Mouse (Mus musculus) midbrain, embryonic 14.5 days (tissue): ENCODE measurements around the gene Rpp14. TPM values are rescaled to one million over a fixed set of nuclear protein-coding genes. Genes with fewer than 3 reads are reported as not detected.
"Not testable (repeated sequence)": the region's sequence is repeated elsewhere in the genome, so short reads cannot be mapped to it uniquely, and the experiment has no call there.

Experiments
- ATAC-seq: fragments of 200-750 bp; cut with Nextera tagmentation; 2 replicates; pipeline ENCODE4 v1.8.0; 2017; ENCODE audit warnings: moderate number of reproducible peaks, moderate library complexity; ENCODE audit not compliant: low FRiP score, low TSS enrichment
- DNase-seq: peaks from one replicate; pipeline ENCODE4 v3.0.0-alpha.2; 2015
- H3K27ac ChIP-seq: fragments of 300-500 bp; sonication (generic); replicated peaks from 2 replicates; pipeline ENCODE4 v1.5.1; 2014; ENCODE audit warnings: mild to moderate bottlenecking, low read depth, low read length, moderate library complexity
- H3K27me3 ChIP-seq: fragments of 300-500 bp; sonication (generic); 2 replicates; pipeline ENCODE4 v1.6.1; 2014; ENCODE audit warnings: low read length, control low read depth, mixed read lengths; ENCODE audit not compliant: control insufficient read depth, insufficient read depth
- H3K36me3 ChIP-seq: fragments of 300-500 bp; sonication (generic); 2 replicates; pipeline ENCODE4 v1.6.1; 2014; ENCODE audit warnings: low read length, control low read depth; ENCODE audit not compliant: control insufficient read depth, insufficient read depth
- H3K4me1 ChIP-seq: fragments of 300-500 bp; sonication (generic); 2 replicates; pipeline ENCODE4 v1.6.1; 2014; ENCODE audit warnings: mild to moderate bottlenecking, antibody characterized with exemption, low read length, control low read depth; ENCODE audit not compliant: control insufficient read depth, insufficient read depth
- H3K4me2 ChIP-seq: fragments of 300-500 bp; sonication (generic); 2 replicates; pipeline ENCODE4 v1.6.1; 2014; ENCODE audit warnings: mild to moderate bottlenecking, low read length, moderate library complexity
- H3K4me3 ChIP-seq: fragments of 300-500 bp; sonication (generic); replicated peaks from 2 replicates; pipeline ENCODE4 v1.5.1; 2014; ENCODE audit warnings: low read depth, low read length
- H3K9ac ChIP-seq: fragments of 300-500 bp; sonication (generic); replicated peaks from 2 replicates; pipeline ENCODE4 v1.6.1; 2014; ENCODE audit warnings: mild to moderate bottlenecking, low read length, moderate library complexity
- H3K9me3 ChIP-seq: fragments of 300-500 bp; sonication (generic); 2 replicates; pipeline ENCODE4 v1.6.1; 2016; ENCODE audit warnings: low read length, control low read depth, mixed read lengths; ENCODE audit not compliant: control insufficient read depth
- WGBS: fragments of 180-500 bp; shearing (Covaris S2); extraction: QIAGEN DNeasy Blood & Tissue Kit; methylation state at CpG from one replicate; pipeline ENCODE4 v1.1.7; 2014; 5-methylcytosine and 5-hydroxymethylcytosine counted together
- polyA plus RNA-seq: library from polyadenylated mRNA; unstranded; fragments of >200 nt; fragmentation: Nextera tagmentation; extraction: Ambion mirVana; gene quantifications from 2 replicates; pipeline ENCODE4 v1.2.1, GENCODE M21; 2014

Gene Rpp14
- polyA plus RNA-seq, 1 experiment from 2014 or later, result 59.6 TPM

DNA sequence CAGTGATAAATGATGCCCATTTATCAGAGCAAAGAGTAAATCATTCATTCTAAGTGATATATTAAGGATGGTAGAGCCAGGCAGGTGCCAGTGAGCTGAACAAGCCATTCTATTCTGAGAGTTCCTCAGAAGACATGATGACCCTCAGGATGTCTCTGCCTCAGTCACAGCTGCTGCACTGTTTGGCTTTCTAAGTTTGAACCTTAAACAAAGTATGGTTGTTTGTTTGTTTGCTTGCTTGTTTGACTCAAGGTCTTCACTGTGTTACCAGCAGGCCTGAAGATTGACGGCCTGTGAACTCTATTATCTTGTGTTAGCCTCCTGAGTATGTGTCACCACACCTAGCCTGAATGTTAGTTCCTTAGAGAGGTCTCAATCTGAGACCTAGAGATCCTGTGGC, 34.6 kb downstream of the Rpp14 start:
- ATAC-seq, result no peak
- Histone ChIP-seq H3K36me3 (0 out of 2 replicates have a peak, but pooled peaks cover 3% of the 10 kb centered on the region), H3K4me2 (no peak overlapping the region), H3K4me3 (no peak overlapping the region), H3K27ac (no peak overlapping the region), H3K9ac (no peak overlapping the region), H3K9me3 (no peaks in the 10 kb centered on the region), H3K27me3 (no peaks in the 10 kb centered on the region), H3K4me1 (no peaks in the 10 kb centered on the region)
- DNase-seq, result no peak
- 93% methylated on average over 1 of the region's 1 CpGs for WGBS

DNA sequence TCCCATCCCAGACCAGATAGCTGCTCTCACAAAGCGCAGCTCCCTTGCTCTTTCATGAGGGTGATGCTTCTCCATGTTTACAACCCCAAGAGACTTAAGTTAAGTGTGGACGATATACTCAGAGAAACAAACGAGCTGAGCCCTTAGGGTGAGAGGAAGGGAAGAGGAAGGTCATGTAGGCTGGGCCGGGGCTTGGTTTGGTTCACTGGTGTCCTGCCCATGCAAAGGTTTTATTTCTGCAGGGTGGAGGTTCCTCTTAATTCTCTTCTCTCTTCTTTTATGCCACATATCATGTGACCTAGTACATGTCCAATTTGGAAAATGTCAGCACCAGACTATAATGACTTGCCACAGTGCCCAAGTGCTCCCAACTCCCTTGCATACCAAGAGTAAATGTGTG, 35.6 kb downstream of the Rpp14 start:
- DNase-seq, result no peak
- no peak overlapping the region for H3K4me3 ChIP-seq
- H3K4me2 ChIP-seq, result no peak overlapping the region
- peaks cover 9% of the 10 kb centered on the region; the same call in 1 of the 2 replicates for H3K36me3 ChIP-seq
- H3K27me3 ChIP-seq, result no peaks in the 10 kb centered on the region
- no peaks in the 10 kb centered on the region for H3K9me3 ChIP-seq
- no peak overlapping the region for H3K27ac ChIP-seq
- H3K9ac ChIP-seq, result no peak overlapping the region
- 86% methylated on average over 4 of the region's 4 CpGs for WGBS
- H3K4me1 ChIP-seq, result no peaks in the 10 kb centered on the region
- ATAC-seq, result no peak

DNA sequence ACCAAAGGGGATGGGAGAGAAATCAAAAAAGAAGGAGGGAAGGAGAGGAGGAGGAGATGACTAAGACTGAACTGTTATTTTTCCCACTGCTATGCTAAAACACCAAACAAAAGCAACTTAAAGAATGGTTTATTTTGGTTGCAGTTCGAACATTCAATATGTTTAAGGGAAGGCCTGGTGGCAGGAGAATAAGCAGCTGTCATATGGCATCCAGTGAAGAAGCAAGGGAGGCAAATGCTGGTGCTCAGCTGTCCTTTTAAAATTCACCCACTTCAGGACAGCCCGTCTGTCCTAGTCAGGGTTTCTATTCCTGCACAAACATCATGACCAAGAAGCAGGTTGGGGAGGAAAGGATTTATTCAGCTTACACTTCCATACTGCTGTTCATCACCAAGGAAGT, 37.2 kb downstream of the Rpp14 start:
- ATAC-seq (no peak), DNase-seq (no peak)
- WGBS, result 86% methylated on average over 2 of the region's 2 CpGs
- Histone ChIP-seq H3K27ac (no peak overlapping the region), H3K4me2 (no peak overlapping the region), H3K27me3 (no peaks in the 10 kb centered on the region), H3K4me3 (no peak overlapping the region), H3K9me3 (no peaks in the 10 kb centered on the region), H3K4me1 (no peaks in the 10 kb centered on the region), H3K36me3 (peaks cover 22% of the 10 kb centered on the region), H3K9ac (no peak overlapping the region)

GRCm38 (mm10) chr14:8119454-8119853, 39.3 kb downstream of the Rpp14 start:
- WGBS, result 86% methylated on average over 5 of the region's 5 CpGs
- H3K27me3 ChIP-seq, result no peaks in the 10 kb centered on the region
- no peak overlapping the region for H3K4me3 ChIP-seq

DNA sequence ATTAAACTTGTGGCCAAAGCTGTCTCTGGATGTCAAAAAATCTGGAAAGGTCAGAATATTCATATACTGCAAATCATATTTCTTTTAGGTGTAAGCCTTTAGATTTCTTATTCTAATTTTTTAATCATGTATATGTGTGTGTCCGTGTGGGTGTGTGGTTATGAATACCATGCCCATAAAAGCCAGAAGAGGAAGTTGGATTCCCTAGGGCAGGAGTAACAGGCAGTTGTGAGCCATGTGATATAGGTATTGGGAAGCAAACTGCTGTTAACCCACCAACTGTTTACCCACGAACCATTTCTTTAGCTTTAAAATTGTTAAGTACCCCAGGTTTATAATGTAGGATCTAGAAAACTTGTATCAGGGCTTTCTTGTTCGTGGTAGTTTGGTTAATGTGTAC, 39.7 kb downstream of the Rpp14 start:
- ATAC-seq (no peak), DNase-seq (no peak)
- H3K4me2 ChIP-seq, result no peak overlapping the region
- no peaks in the 10 kb centered on the region for H3K9me3 ChIP-seq
- H3K4me3 ChIP-seq, result no peak overlapping the region
- peaks cover 36% of the 10 kb centered on the region for H3K36me3 ChIP-seq
- H3K9ac ChIP-seq, result no peak overlapping the region
- no peaks in the 10 kb centered on the region for H3K4me1 ChIP-seq
- WGBS, result 84% methylated on average over 3 of the region's 3 CpGs
- H3K27me3 ChIP-seq, result no peaks in the 10 kb centered on the region
- H3K27ac ChIP-seq, result no peak overlapping the region

More at GRCm38 (mm10) chr14:8119454-8119853, 39.3 kb downstream of the Rpp14 start:
- no peak overlapping the region for H3K9ac ChIP-seq
- H3K36me3 ChIP-seq, result peaks cover 33% of the 10 kb centered on the region
- H3K27ac ChIP-seq, result no peak overlapping the region
- no peaks in the 10 kb centered on the region for H3K4me1 ChIP-seq
- no peak overlapping the region for H3K4me2 ChIP-seq
- H3K9me3 ChIP-seq, result no peaks in the 10 kb centered on the region
- ATAC-seq, result no peak
- no peak for DNase-seq

DNA sequence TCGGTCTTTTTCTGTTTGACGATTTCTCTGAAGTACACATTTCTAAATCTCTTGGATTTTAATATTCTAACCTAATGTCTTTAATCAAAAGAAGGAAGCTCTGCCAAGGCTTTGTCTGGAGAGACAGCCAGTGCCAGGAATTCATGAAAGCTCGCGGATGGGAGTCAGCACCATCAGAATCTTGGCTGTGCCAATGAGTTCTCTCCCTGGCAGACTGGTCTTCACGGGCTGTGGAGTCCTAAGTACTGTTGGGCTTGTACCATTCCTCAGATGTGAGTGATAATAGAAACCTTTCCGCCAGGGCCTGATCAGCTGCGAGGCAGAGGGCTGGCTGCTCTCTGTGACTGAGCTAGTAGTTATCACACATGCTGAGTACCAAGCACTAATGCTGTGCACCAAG, 43.0 kb downstream of the Rpp14 start:
- Histone ChIP-seq H3K4me1 (no peaks in the 10 kb centered on the region), H3K36me3 (peaks cover 47% of the 10 kb centered on the region), H3K4me2 (no peak overlapping the region), H3K9me3 (no peaks in the 10 kb centered on the region), H3K9ac (no peak overlapping the region), H3K4me3 (no peak overlapping the region), H3K27ac (no peak overlapping the region), H3K27me3 (no peaks in the 10 kb centered on the region)
- WGBS, result 90% methylated on average over 7 of the region's 7 CpGs
- ATAC-seq (no peak), DNase-seq (no peak)

- ATAC-seq, result not testable (repeated sequence)
- peaks cover 47% of the 10 kb centered on the region for H3K36me3 ChIP-seq
- WGBS, result 90% methylated on average over 10 of the region's 10 CpGs
These were observed 43.4 kb downstream of the Rpp14 start for GRCm38 (mm10) chr14:8123611-8124010.

DNA sequence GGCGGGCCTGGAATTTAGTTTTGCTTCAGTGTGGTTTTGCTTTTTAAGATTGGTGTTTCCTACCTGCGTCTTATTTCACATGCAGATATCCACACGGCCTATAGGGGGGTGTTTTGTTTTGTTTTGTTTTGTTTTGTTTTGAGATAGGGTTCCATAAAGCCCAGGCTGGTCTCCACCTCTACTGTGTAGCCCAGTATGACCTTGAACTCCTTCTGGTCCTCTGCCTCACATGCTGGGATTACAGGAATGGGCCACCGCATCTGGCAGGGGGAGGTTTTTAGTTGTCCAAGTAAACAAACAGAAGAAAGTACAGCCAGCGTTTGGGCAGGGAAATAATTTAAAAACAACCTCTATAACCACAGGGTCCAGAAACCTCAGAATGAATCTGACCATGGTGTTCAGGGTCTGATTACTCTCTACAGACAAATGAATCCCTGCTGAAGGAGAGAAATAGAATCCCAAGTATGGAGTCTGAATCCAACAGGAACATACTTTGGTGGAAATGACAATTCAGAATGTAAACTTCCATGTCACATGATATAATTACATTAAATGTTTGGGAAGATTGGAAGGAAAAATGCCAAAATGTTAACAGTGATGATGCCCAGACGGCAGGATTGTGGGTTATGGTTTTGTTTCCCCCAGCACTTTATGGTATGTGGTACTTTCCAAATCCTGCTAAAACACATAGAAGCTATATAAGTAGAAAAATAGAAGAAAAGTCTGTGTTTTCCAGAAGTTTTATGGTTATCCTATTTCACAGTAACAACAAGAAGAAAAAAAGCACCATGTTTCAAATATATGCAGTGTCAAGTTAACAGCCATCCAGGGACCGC, 44.1 kb downstream of the Rpp14 start:
- Histone ChIP-seq H3K9ac (no peak overlapping the region), H3K4me2 (no peak overlapping the region), H3K36me3 (peaks cover 47% of the 10 kb centered on the region), H3K4me1 (no peaks in the 10 kb centered on the region), H3K9me3 (no peaks in the 10 kb centered on the region), H3K27me3 (no peaks in the 10 kb centered on the region), H3K4me3 (no peak overlapping the region), H3K27ac (no peak overlapping the region)
- 91% methylated on average over 7 of the region's 7 CpGs for WGBS
- no peak for ATAC-seq
- no peak for DNase-seq

More at GRCm38 (mm10) chr14:8123611-8124010, 43.4 kb downstream of the Rpp14 start:
- H3K9me3 ChIP-seq, H3K4me1 ChIP-seq, H3K27ac ChIP-seq, DNase-seq, H3K9ac ChIP-seq, H3K4me2 ChIP-seq, H3K4me3 ChIP-seq, H3K27me3 ChIP-seq: not testable (repeated sequence)

DNA sequence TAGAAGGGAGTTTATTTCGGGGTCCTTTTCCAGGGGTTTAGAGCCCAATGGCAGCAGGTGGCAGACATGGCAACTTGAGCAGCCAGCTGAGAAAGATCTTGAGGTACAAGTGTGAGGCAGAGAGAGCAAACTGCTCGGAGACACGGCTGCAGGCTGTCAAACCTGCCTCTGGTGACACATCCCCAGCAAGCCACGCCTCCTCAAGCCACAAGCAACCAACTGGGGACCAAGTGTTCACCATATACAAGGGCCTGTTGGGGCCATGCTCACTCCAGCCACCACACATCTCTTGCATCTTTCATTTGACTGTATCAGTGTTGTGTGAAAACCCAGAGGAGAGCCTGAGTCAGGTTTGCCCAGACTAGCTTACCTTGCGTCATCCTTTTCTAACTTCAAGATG, 47.8 kb downstream of the Rpp14 start:
- H3K9ac ChIP-seq, result no peak overlapping the region
- H3K4me1 ChIP-seq, result no peaks in the 10 kb centered on the region
- no peaks in the 10 kb centered on the region for H3K27me3 ChIP-seq
- no peak overlapping the region for H3K4me2 ChIP-seq
- peaks cover 41% of the 10 kb centered on the region for H3K36me3 ChIP-seq
- H3K27ac ChIP-seq, result no peak overlapping the region
- ATAC-seq (no peak), DNase-seq (no peak)
- WGBS, result 77% methylated on average over 5 of the region's 5 CpGs
- no peaks in the 10 kb centered on the region for H3K9me3 ChIP-seq
- no peak overlapping the region for H3K4me3 ChIP-seq
